Mouse (Mus musculus) CD4-positive, CD25-positive, alpha-beta regulatory T cell, adult 9 weeks (primary cell): ENCODE data around the gene Rps2. TPM values are rescaled to one million over a fixed set of nuclear protein-coding genes. Genes with fewer than 3 reads are reported as not detected.

Experiments used
- polyA plus RNA-seq: library from polyadenylated mRNA; unstranded; fragments of 100-300 nt; shearing (Covaris generic); gene quantifications from one replicate; pipeline ENCODE4 v1.2.1, GENCODE M21; 2017

The Rps2 gene
- polyA plus RNA-seq = 660 TPM

GRCm38 (mm10) chr17:24717943-24718342 is at the start of gene Rps2, which contains the start of gene Rnf151:
Gene Rps2 (plus strand): TSS chr17:24718116.
Gene Rnf151 (minus strand): TSS chr17:24718063.

GRCm38 (mm10) chr17:24669545-24670245 is 48.2 kb upstream of the Rps2 start, which contains the start of gene Zfp598:
Gene Zfp598 (plus strand): TSS chr17:24669687.

GRCm38 (mm10) chr17:24689251-24690081 is 28.4 kb upstream of the Rps2 start, which contains the start of gene Syngr3:
Gene Syngr3 (minus strand): TSS chr17:24689955.

GRCm38 (mm10) chr17:24696011-24696697 is 21.8 kb upstream of the Rps2 start, which contains the start of the genes Gfer and Noxo1:
Gene Gfer (minus strand): TSS chr17:24696156.
Gene Noxo1 (plus strand): TSS chr17:24696234.

GRCm38 (mm10) chr17:24706982-24707800 is 10.7 kb upstream of the Rps2 start, which contains the start of gene Tbl3:
Gene Tbl3 (minus strand): TSS chr17:24707660.

GRCm38 (mm10) chr17:24724184-24724583 is 6.3 kb downstream of the Rps2 start, which contains the start of gene Ndufb10:
Gene Ndufb10 (minus strand): TSS chr17:24724478.

GRCm38 (mm10) chr17:24727618-24728017 is 9.7 kb downstream of the Rps2 start, which contains the start of gene Rpl3l:
Gene Rpl3l (plus strand): TSS chr17:24727820.

GRCm38 (mm10) chr17:24736330-24737051 is 18.6 kb downstream of the Rps2 start, which contains the start of gene Msrb1:
Gene Msrb1 (plus strand): TSS chr17:24736642.

GRCm38 (mm10) chr17:24752415-24753394 is 34.8 kb downstream of the Rps2 start, which contains the start of gene Hs3st6:
Gene Hs3st6 (plus strand): TSS chr17:24752988.

Other genes with a start within 250 kb of the Rps2 start
- gene E4f1, start 247.8 kb upstream of the Rps2 start, polyA plus RNA-seq = 58.6 TPM
- gene Pgp, start 247.7 kb upstream of the Rps2 start, polyA plus RNA-seq = 2.4 TPM
- gene Bricd5, start 244.2 kb upstream of the Rps2 start, polyA plus RNA-seq = not detected
- 30.8 TPM for gene Mlst8, start 239.0 kb upstream of the Rps2 start, polyA plus RNA-seq
- gene Caskin1, start 229.5 kb upstream of the Rps2 start, polyA plus RNA-seq = 0.15 TPM
- 110 TPM for gene Traf7, start 190.2 kb upstream of the Rps2 start, polyA plus RNA-seq
- 5.0 TPM for gene Rab26, start 183.9 kb upstream of the Rps2 start, polyA plus RNA-seq
- gene Pkd1, start 168.3 kb upstream of the Rps2 start, polyA plus RNA-seq = 18.9 TPM
- 52.7 TPM for gene Tsc2, start 85.5 kb upstream of the Rps2 start, polyA plus RNA-seq
- gene Nthl1, start 85.4 kb upstream of the Rps2 start, polyA plus RNA-seq = 6.2 TPM
- gene Slc9a3r2, start 67.8 kb upstream of the Rps2 start, polyA plus RNA-seq = not detected
- gene Npw, start 59.7 kb upstream of the Rps2 start, polyA plus RNA-seq = not detected
- gene Zfp598, start 48.4 kb upstream of the Rps2 start, polyA plus RNA-seq = 2.3 TPM
- 0.40 TPM for gene Syngr3, start 28.2 kb upstream of the Rps2 start, polyA plus RNA-seq
- gene Gfer, start 22.0 kb upstream of the Rps2 start, polyA plus RNA-seq = 7.7 TPM
- gene Noxo1, start 21.9 kb upstream of the Rps2 start, polyA plus RNA-seq = 1.7 TPM
- gene Tbl3, start 10.5 kb upstream of the Rps2 start, polyA plus RNA-seq = 71.9 TPM
- gene Rnf151, start 53 bp upstream of the Rps2 start, polyA plus RNA-seq = not detected
- 257 TPM for gene Ndufb10, start 6.4 kb downstream of the Rps2 start, polyA plus RNA-seq
- gene Rpl3l, start 9.7 kb downstream of the Rps2 start, polyA plus RNA-seq = not detected
- 20.9 TPM for gene Msrb1, start 18.5 kb downstream of the Rps2 start, polyA plus RNA-seq
- gene Hs3st6, start 34.9 kb downstream of the Rps2 start, polyA plus RNA-seq = not detected
- not detected for gene Meiob, start 86.2 kb downstream of the Rps2 start, polyA plus RNA-seq
- 49.6 TPM for gene Hagh, start 122.0 kb downstream of the Rps2 start, polyA plus RNA-seq
- gene Fahd1, start 132.2 kb downstream of the Rps2 start, polyA plus RNA-seq = 2.7 TPM
- not detected for gene Igfals, start 147.9 kb downstream of the Rps2 start, polyA plus RNA-seq
- gene Nubp2, start 168.2 kb downstream of the Rps2 start, polyA plus RNA-seq = 113 TPM
- gene Spsb3, start 168.5 kb downstream of the Rps2 start, polyA plus RNA-seq = 58.4 TPM
- gene Eme2, start 177.0 kb downstream of the Rps2 start, polyA plus RNA-seq = 64.8 TPM
- 40.9 TPM for gene Mrps34, start 177.0 kb downstream of the Rps2 start, polyA plus RNA-seq
- 69.5 TPM for gene Nme3, start 178.4 kb downstream of the Rps2 start, polyA plus RNA-seq
- 46.1 TPM for gene Mapk8ip3, start 218.9 kb downstream of the Rps2 start, polyA plus RNA-seq
- gene Jpt2, start 242.6 kb downstream of the Rps2 start, polyA plus RNA-seq = 33.0 TPM